Mouse (Mus musculus): ENCODE measurements around the gene Mfap3. TPM values are rescaled to one million over a fixed set of nuclear protein-coding genes. Genes with fewer than 3 reads are reported as not detected.

Gene Mfap3
- polyA plus RNA-seq, 1 experiment from 2014 or later: 12.4 TPM

GRCm38 (mm10) chr11:57522046-57522445, 3.6 kb downstream of the Mfap3 start:
- Histone ChIP-seq H3K4me3 (ENCODE audit: low read depth, low read length) (no peak overlapping the region), H3K36me3 (ENCODE audit: control insufficient read depth, insufficient read depth) (no peaks in the 10 kb centered on the region), H3K27ac (ENCODE audit: low read length) (no peak overlapping the region), H3K9ac (ENCODE audit: low read depth, low read length) (no peak overlapping the region), H3K4me2 (ENCODE audit: low read depth, low read length) (no peak overlapping the region), H3K4me1 (ENCODE audit: control insufficient read depth, low read depth, low read length) (peaks cover 9% of the 10 kb centered on the region), H3K27me3 (ENCODE audit: control insufficient read depth, insufficient read depth, low read depth, low read length) (no peaks in the 10 kb centered on the region), H3K9me3 (replicated peaks; ENCODE audit: control insufficient read depth, low read length) (no peaks in the 10 kb centered on the region)
- ATAC-seq (ENCODE audit: low read depth): no peak
- 77% methylated on average over 7 of the region's 7 CpGs for WGBS (ENCODE audit: insufficient replicate concordance)

GRCm38 (mm10) chr11:57523418-57523817, 5.0 kb downstream of the Mfap3 start:
- Histone ChIP-seq H3K4me2 (ENCODE audit: low read depth, low read length) (no peak overlapping the region), H3K27ac (ENCODE audit: low read length) (no peak overlapping the region), H3K27me3 (ENCODE audit: control insufficient read depth, insufficient read depth, low read depth, low read length) (no peaks in the 10 kb centered on the region), H3K4me1 (ENCODE audit: control insufficient read depth, low read depth, low read length) (peaks cover 4% of the 10 kb centered on the region), H3K9ac (ENCODE audit: low read depth, low read length) (no peak overlapping the region), H3K36me3 (ENCODE audit: control insufficient read depth, insufficient read depth) (no peaks in the 10 kb centered on the region), H3K9me3 (replicated peaks; ENCODE audit: control insufficient read depth, low read length) (no peaks in the 10 kb centered on the region), H3K4me3 (ENCODE audit: low read depth, low read length) (no peak overlapping the region)
- WGBS (ENCODE audit: insufficient replicate concordance): 60% methylated on average over 3 of the region's 3 CpGs
- no peak for ATAC-seq (ENCODE audit: low read depth)

- Histone ChIP-seq H3K9me3 (replicated peaks; ENCODE audit: control insufficient read depth, low read length) (no peaks in the 10 kb centered on the region), H3K4me1 (ENCODE audit: control insufficient read depth, low read depth, low read length) (no peaks in the 10 kb centered on the region), H3K4me2 (ENCODE audit: low read depth, low read length) (no peak overlapping the region), H3K4me3 (ENCODE audit: low read depth, low read length) (no peak overlapping the region), H3K36me3 (ENCODE audit: control insufficient read depth, insufficient read depth) (peaks cover 3% of the 10 kb centered on the region), H3K9ac (ENCODE audit: low read depth, low read length) (no peak overlapping the region), H3K27me3 (ENCODE audit: control insufficient read depth, insufficient read depth, low read depth, low read length) (no peaks in the 10 kb centered on the region), H3K27ac (ENCODE audit: low read length) (no peak overlapping the region)
- ATAC-seq (ENCODE audit: low read depth): 0 out of 2 replicates have a peak, but pooled peaks have one; percentile 32
These were observed 6.1 kb downstream of the Mfap3 start for GRCm38 (mm10) chr11:57524597-57524996.

- Histone ChIP-seq H3K4me3 (ENCODE audit: low read depth, low read length) (no peak overlapping the region), H3K9me3 (replicated peaks; ENCODE audit: control insufficient read depth, low read length) (no peaks in the 10 kb centered on the region), H3K4me1 (ENCODE audit: control insufficient read depth, low read depth, low read length) (no peaks in the 10 kb centered on the region), H3K27me3 (ENCODE audit: control insufficient read depth, insufficient read depth, low read depth, low read length) (no peaks in the 10 kb centered on the region), H3K4me2 (ENCODE audit: low read depth, low read length) (no peak overlapping the region), H3K27ac (ENCODE audit: low read length) (no peak overlapping the region), H3K9ac (ENCODE audit: low read depth, low read length) (no peak overlapping the region), H3K36me3 (ENCODE audit: control insufficient read depth, insufficient read depth) (peaks cover 8% of the 10 kb centered on the region)
- WGBS (ENCODE audit: insufficient replicate concordance): 65% methylated on average over 3 of the region's 3 CpGs
- no peak for ATAC-seq (ENCODE audit: low read depth)
These were observed 7.4 kb downstream of the Mfap3 start for GRCm38 (mm10) chr11:57525900-57526299.

DNA sequence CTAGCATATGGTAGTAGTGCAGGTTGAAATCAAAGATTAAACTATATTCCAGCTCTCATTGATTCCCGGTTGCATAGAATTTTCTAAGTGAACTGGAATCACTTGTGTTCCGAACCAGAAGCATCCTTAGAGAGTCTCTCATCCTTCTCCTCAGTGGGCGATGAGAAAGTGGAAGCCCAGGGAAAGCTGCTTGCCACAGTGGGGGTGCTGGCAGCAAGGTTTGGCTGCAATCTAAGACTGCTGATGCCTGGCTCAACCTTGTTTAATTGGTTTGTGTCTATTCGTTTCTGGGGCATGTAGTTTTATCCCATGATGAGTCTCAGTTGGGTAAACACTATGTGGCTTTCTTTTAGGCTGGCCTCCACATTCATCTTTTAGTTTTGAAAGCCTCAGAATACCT, 9.0 kb downstream of the Mfap3 start:
- no peak overlapping the region for H3K9ac ChIP-seq (ENCODE audit: low read depth, low read length)
- no peak overlapping the region for H3K4me2 ChIP-seq (ENCODE audit: low read depth, low read length)
- no peak for ATAC-seq (ENCODE audit: low read depth)
- peaks cover 8% of the 10 kb centered on the region for H3K36me3 ChIP-seq (ENCODE audit: control insufficient read depth, insufficient read depth)
- H3K27ac ChIP-seq (ENCODE audit: low read length): no peak overlapping the region
- 63% methylated on average over 4 of the region's 4 CpGs for WGBS (ENCODE audit: insufficient replicate concordance)
- no peaks in the 10 kb centered on the region for H3K4me1 ChIP-seq (ENCODE audit: control insufficient read depth, low read depth, low read length)
- H3K4me3 ChIP-seq (ENCODE audit: low read depth, low read length): no peak overlapping the region
- no peaks in the 10 kb centered on the region for H3K27me3 ChIP-seq (ENCODE audit: control insufficient read depth, insufficient read depth, low read depth, low read length)
- no peaks in the 10 kb centered on the region for H3K9me3 ChIP-seq (replicated peaks; ENCODE audit: control insufficient read depth, low read length)

DNA sequence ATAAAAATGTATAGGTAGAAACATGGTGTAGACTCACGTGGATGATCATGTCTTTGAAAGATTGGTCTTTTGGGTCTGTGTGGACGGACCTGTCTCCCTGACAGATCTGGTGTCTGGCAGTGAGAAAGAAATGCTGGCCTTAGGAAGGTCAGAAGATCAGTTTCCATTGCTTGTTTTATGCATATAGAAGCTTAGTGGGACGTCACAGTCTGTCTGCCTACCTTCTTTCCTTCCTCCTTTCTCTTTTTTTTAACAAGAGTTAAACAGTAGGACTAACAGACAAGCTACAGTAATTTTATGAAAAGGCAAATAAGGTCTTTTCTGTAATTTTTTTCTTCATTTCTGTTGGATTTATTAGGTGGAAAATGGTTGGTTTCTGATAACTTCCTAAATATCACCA, 10.6 kb downstream of the Mfap3 start:
- Histone ChIP-seq H3K4me1 (ENCODE audit: control insufficient read depth, low read depth, low read length) (no peaks in the 10 kb centered on the region), H3K27me3 (ENCODE audit: control insufficient read depth, insufficient read depth, low read depth, low read length) (no peaks in the 10 kb centered on the region), H3K9me3 (replicated peaks; ENCODE audit: control insufficient read depth, low read length) (no peaks in the 10 kb centered on the region), H3K36me3 (ENCODE audit: control insufficient read depth, insufficient read depth) (peaks cover 8% of the 10 kb centered on the region), H3K4me2 (ENCODE audit: low read depth, low read length) (no peak overlapping the region), H3K27ac (ENCODE audit: low read length) (no peak overlapping the region), H3K4me3 (ENCODE audit: low read depth, low read length) (no peak overlapping the region), H3K9ac (ENCODE audit: low read depth, low read length) (no peak overlapping the region)
- WGBS (ENCODE audit: insufficient replicate concordance): 67% methylated on average over 3 of the region's 3 CpGs
- no peak for ATAC-seq (ENCODE audit: low read depth)

GRCm38 (mm10) chr11:57531300-57531950, 13.0 kb downstream of the Mfap3 start:
- ATAC-seq (ENCODE audit: low read depth): 0 out of 2 replicates have a peak, but pooled peaks have one; percentile 16
- Histone ChIP-seq H3K4me3 (ENCODE audit: low read depth, low read length) (no peak overlapping the region), H3K36me3 (ENCODE audit: control insufficient read depth, insufficient read depth) (peaks cover 8% of the 10 kb centered on the region), H3K4me2 (ENCODE audit: low read depth, low read length) (no peak overlapping the region), H3K4me1 (ENCODE audit: control insufficient read depth, low read depth, low read length) (no peaks in the 10 kb centered on the region), H3K27ac (ENCODE audit: low read length) (no peak overlapping the region; the same call in 1 of the 2 replicates), H3K9me3 (replicated peaks; ENCODE audit: control insufficient read depth, low read length) (no peaks in the 10 kb centered on the region), H3K27me3 (ENCODE audit: control insufficient read depth, insufficient read depth, low read depth, low read length) (no peaks in the 10 kb centered on the region), H3K9ac (ENCODE audit: low read depth, low read length) (no peak overlapping the region)
- WGBS (ENCODE audit: insufficient replicate concordance): 36% methylated on average over 11 of the region's 11 CpGs

DNA sequence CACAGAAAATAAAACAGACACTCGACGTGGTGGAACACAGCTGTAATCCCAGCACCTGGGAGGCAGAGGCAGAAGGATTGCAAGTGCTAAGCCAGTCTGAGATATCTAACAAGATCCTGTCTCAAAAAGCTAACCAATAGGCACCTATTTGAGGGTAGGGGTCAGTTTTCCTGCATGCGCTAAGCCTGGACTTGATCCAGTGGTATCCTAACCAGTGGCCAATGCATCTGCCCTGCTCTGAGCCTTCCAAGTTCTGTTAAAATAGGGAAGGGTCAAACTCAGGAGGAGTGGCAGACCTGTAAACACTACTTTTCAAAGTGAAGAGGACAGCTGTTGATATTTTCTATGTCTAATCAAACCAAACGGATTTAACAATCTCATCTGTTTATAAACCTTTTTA, 13.8 kb downstream of the Mfap3 start:
- Histone ChIP-seq H3K4me1 (ENCODE audit: control insufficient read depth, low read depth, low read length) (no peaks in the 10 kb centered on the region), H3K36me3 (ENCODE audit: control insufficient read depth, insufficient read depth) (peaks cover 8% of the 10 kb centered on the region), H3K27ac (ENCODE audit: low read length) (no peak overlapping the region), H3K27me3 (ENCODE audit: control insufficient read depth, insufficient read depth, low read depth, low read length) (no peaks in the 10 kb centered on the region), H3K9ac (ENCODE audit: low read depth, low read length) (no peak overlapping the region), H3K9me3 (replicated peaks; ENCODE audit: control insufficient read depth, low read length) (no peaks in the 10 kb centered on the region), H3K4me2 (ENCODE audit: low read depth, low read length) (no peak overlapping the region), H3K4me3 (ENCODE audit: low read depth, low read length) (no peak overlapping the region)
- 78% methylated on average over 4 of the region's 4 CpGs for WGBS (ENCODE audit: insufficient replicate concordance)
- ATAC-seq (ENCODE audit: low read depth): no peak

- Histone ChIP-seq H3K4me1 (ENCODE audit: control insufficient read depth, low read depth, low read length) (no peaks in the 10 kb centered on the region), H3K4me3 (ENCODE audit: low read depth, low read length) (no peak overlapping the region), H3K36me3 (ENCODE audit: control insufficient read depth, insufficient read depth) (no peaks in the 10 kb centered on the region; the same call in 1 of the 2 replicates), H3K9ac (ENCODE audit: low read depth, low read length) (no peak overlapping the region), H3K4me2 (ENCODE audit: low read depth, low read length) (no peak overlapping the region), H3K9me3 (replicated peaks; ENCODE audit: control insufficient read depth, low read length) (no peaks in the 10 kb centered on the region), H3K27me3 (ENCODE audit: control insufficient read depth, insufficient read depth, low read depth, low read length) (no peaks in the 10 kb centered on the region), H3K27ac (ENCODE audit: low read length) (no peak overlapping the region)
- WGBS (ENCODE audit: insufficient replicate concordance): 86% methylated on average over 5 of the region's 5 CpGs
- no peak for ATAC-seq (ENCODE audit: low read depth)
These were observed 17.4 kb downstream of the Mfap3 start for GRCm38 (mm10) chr11:57535912-57536311.

All from liver, embryonic 16.5 days (tissue).